Mouse (Mus musculus): ENCODE results near the gene Ly6g6e.

Ly6g6e gene

GRCm38 (mm10) chr17:35049561-35050016 is 27.1 kb upstream of the Ly6g6e start, which contains the start of gene Clic1:
Gene Clic1, plus strand, starts transcription at chr17:35049966.
- DNase-seq (ENCODE audit: low read depth, low spot score) = peak; percentile 64

GRCm38 (mm10) chr17:35050126-35050750 is 26.5 kb upstream of the Ly6g6e start:
- no peak for DNase-seq (ENCODE audit: low read depth, low spot score)

- DNase-seq (ENCODE audit: low read depth, low spot score) = peak; percentile 59
Observed at GRCm38 (mm10) chr17:35051156-35052086, 25.3 kb upstream of the Ly6g6e start.

GRCm38 (mm10) chr17:35052271-35052798 is 24.4 kb upstream of the Ly6g6e start:
- no peak for DNase-seq (ENCODE audit: low read depth, low spot score)

- no peak for DNase-seq (ENCODE audit: low read depth, low spot score)
Observed at GRCm38 (mm10) chr17:35055691-35056495, 20.8 kb upstream of the Ly6g6e start.

- DNase-seq (ENCODE audit: low read depth, low spot score) = no peak
Observed at GRCm38 (mm10) chr17:35057090-35057489, 19.6 kb upstream of the Ly6g6e start.

- no peak for DNase-seq (ENCODE audit: low read depth, low spot score)
Observed at GRCm38 (mm10) chr17:35058316-35058715, 18.4 kb upstream of the Ly6g6e start.

- peak; percentile 87 for DNase-seq (ENCODE audit: low read depth, low spot score)
Observed at GRCm38 (mm10) chr17:35058911-35059892, 17.5 kb upstream of the Ly6g6e start, which contains the start of gene Ddah2. Gene Ddah2, plus strand, starts transcription at chr17:35059035.

GRCm38 (mm10) chr17:35060071-35060470 is 16.6 kb upstream of the Ly6g6e start:
- no peak for DNase-seq (ENCODE audit: low read depth, low spot score)

GRCm38 (mm10) chr17:35060737-35061297 is 15.9 kb upstream of the Ly6g6e start:
- no peak for DNase-seq (ENCODE audit: low read depth, low spot score)

GRCm38 (mm10) chr17:35061299-35061698 is 15.4 kb upstream of the Ly6g6e start:
- DNase-seq (ENCODE audit: low read depth, low spot score) = no peak

- no peak for DNase-seq (ENCODE audit: low read depth, low spot score)
Observed at GRCm38 (mm10) chr17:35063466-35063865, 13.2 kb upstream of the Ly6g6e start.

GRCm38 (mm10) chr17:35064378-35064877 is 12.3 kb upstream of the Ly6g6e start:
- DNase-seq (ENCODE audit: low read depth, low spot score) = no peak

GRCm38 (mm10) chr17:35064951-35065947 is 11.5 kb upstream of the Ly6g6e start, which contains the start of gene Ly6g6c:
Gene Ly6g6c, plus strand, starts transcription at chr17:35065388.
- DNase-seq (ENCODE audit: low read depth, low spot score) = no peak

GRCm38 (mm10) chr17:35066084-35066483 is 10.6 kb upstream of the Ly6g6e start, which contains the start of gene Mpig6b:
Gene Mpig6b, minus strand, starts transcription at chr17:35066184.
- no peak for DNase-seq (ENCODE audit: low read depth, low spot score)

GRCm38 (mm10) chr17:35068213-35068914 is 8.3 kb upstream of the Ly6g6e start:
- DNase-seq (ENCODE audit: low read depth, low spot score) = no peak

GRCm38 (mm10) chr17:35070556-35071229 is 6.0 kb upstream of the Ly6g6e start:
- DNase-seq (ENCODE audit: low read depth, low spot score) = no peak
